Mouse (Mus musculus) kidney, adult 8-10 months (tissue): Measurements from ENCODE around the gene Ppbp.
"Not testable (repeated sequence)": the region's sequence is repeated elsewhere in the genome, so short reads cannot be mapped to it uniquely, and the experiment has no call there.

ENCODE experiments used
- DNase-seq, 2 experiments: peaks; one replicate each; pipeline ENCODE4 v3.0.0; 2022

Gene Ppbp

GRCm38 (mm10) chr5:90788114-90788513 lies 19.8 kb downstream of the Ppbp start:
- no peak for DNase-seq

- peak in 1 of 2 experiments; percentile 10 for DNase-seq
These were observed 21.2 kb downstream of the Ppbp start for GRCm38 (mm10) chr5:90789306-90790073.

GRCm38 (mm10) chr5:90790074-90790502 lies 21.8 kb downstream of the Ppbp start:
- DNase-seq = no peak

GRCm38 (mm10) chr5:90794195-90794625 lies 25.9 kb downstream of the Ppbp start, which contains the start of gene Cxcl15:
TSS of gene Cxcl15 (plus strand) at chr5:90794534.
- no peak for DNase-seq

GRCm38 (mm10) chr5:90795392-90795791 lies 27.1 kb downstream of the Ppbp start:
- not testable (repeated sequence) for DNase-seq

GRCm38 (mm10) chr5:90804574-90804973 lies 36.3 kb downstream of the Ppbp start:
- no peak for DNase-seq

GRCm38 (mm10) chr5:90806050-90806449 lies 37.7 kb downstream of the Ppbp start:
- no peak for DNase-seq

GRCm38 (mm10) chr5:90807176-90807950 lies 39.0 kb downstream of the Ppbp start:
- no peak for DNase-seq
